Mouse (Mus musculus): Measurements from ENCODE around the gene Wdr63.

Gene Wdr63

GRCm38 (mm10) chr3:146107921-146108571 lies at the start of gene Wdr63:
Gene Wdr63, minus strand, starts transcription at chr3:146108130.
- DNase-seq, result peak; percentile 66

- no peak for DNase-seq
These were observed 48.9 kb upstream of the Wdr63 start for GRCm38 (mm10) chr3:146156811-146157210.

GRCm38 (mm10) chr3:146155628-146156576 lies 48.0 kb upstream of the Wdr63 start:
- peak; percentile 37 for DNase-seq

GRCm38 (mm10) chr3:146153862-146154611 lies 46.1 kb upstream of the Wdr63 start:
- DNase-seq, result no peak

- no peak for DNase-seq
These were observed 45.0 kb upstream of the Wdr63 start for GRCm38 (mm10) chr3:146152913-146153312.

- DNase-seq, result peak; percentile 23
These were observed 44.4 kb upstream of the Wdr63 start for GRCm38 (mm10) chr3:146152348-146152747.

GRCm38 (mm10) chr3:146151755-146152154 lies 43.8 kb upstream of the Wdr63 start:
- DNase-seq, result no peak

- DNase-seq, result no peak
These were observed 43.4 kb upstream of the Wdr63 start for GRCm38 (mm10) chr3:146151328-146151727.

GRCm38 (mm10) chr3:146150560-146150959 lies 42.6 kb upstream of the Wdr63 start:
- peak; percentile 63 for DNase-seq

GRCm38 (mm10) chr3:146150058-146150400 lies 42.1 kb upstream of the Wdr63 start:
- peak; percentile 74 for DNase-seq

GRCm38 (mm10) chr3:146149156-146150057 lies 41.5 kb upstream of the Wdr63 start, which contains the start of gene Mcoln2:
Gene Mcoln2, plus strand, starts transcription at chr3:146149833.
- peak; percentile 44 for DNase-seq

- DNase-seq, result peak; percentile 22
These were observed 38.2 kb upstream of the Wdr63 start for GRCm38 (mm10) chr3:146146131-146146530.

GRCm38 (mm10) chr3:146145501-146145900 lies 37.6 kb upstream of the Wdr63 start:
- DNase-seq, result peak; percentile 36

GRCm38 (mm10) chr3:146142523-146142922 lies 34.6 kb upstream of the Wdr63 start:
- no peak for DNase-seq

- DNase-seq, result no peak
These were observed 32.3 kb upstream of the Wdr63 start for GRCm38 (mm10) chr3:146140276-146140675.

- DNase-seq, result peak; percentile 32
These were observed 28.5 kb upstream of the Wdr63 start for GRCm38 (mm10) chr3:146136422-146136821.

- no peak for DNase-seq
These were observed 27.5 kb upstream of the Wdr63 start for GRCm38 (mm10) chr3:146135417-146135816.

GRCm38 (mm10) chr3:146134834-146135233 lies 26.9 kb upstream of the Wdr63 start:
- DNase-seq, result peak; percentile 25

- DNase-seq, result no peak
These were observed 19.3 kb upstream of the Wdr63 start for GRCm38 (mm10) chr3:146127205-146127604.

GRCm38 (mm10) chr3:146123464-146123825 lies 15.5 kb upstream of the Wdr63 start:
- no peak for DNase-seq

GRCm38 (mm10) chr3:146122807-146123463 lies 15.0 kb upstream of the Wdr63 start:
- DNase-seq, result no peak

- DNase-seq, result no peak
These were observed 14.1 kb upstream of the Wdr63 start for GRCm38 (mm10) chr3:146122125-146122420.

Measured in thymus, postnatal 14 days (tissue).